Mouse (Mus musculus): ENCODE data around the gene Rbm24. TPM values are rescaled to one million over a fixed set of nuclear protein-coding genes. Genes with fewer than 3 reads are reported as not detected.
A peak's percentile ranks its signal among the peaks of the same experiment; 100 is the strongest.

Rbm24 gene
- total RNA-seq, 2 experiments from 2014 or later, result 225 to 282 TPM

GRCm38 (mm10) chr13:46433880-46434560, 15.8 kb downstream of the Rbm24 start:
- intact Hi-C loops (cut with DNase I), result loop anchor here (5.0 kb wide), 2 partner anchors 68 to 138 kb away; partner anchors contain the start of gene Cap2
- DNase-seq, result no peak

DNA sequence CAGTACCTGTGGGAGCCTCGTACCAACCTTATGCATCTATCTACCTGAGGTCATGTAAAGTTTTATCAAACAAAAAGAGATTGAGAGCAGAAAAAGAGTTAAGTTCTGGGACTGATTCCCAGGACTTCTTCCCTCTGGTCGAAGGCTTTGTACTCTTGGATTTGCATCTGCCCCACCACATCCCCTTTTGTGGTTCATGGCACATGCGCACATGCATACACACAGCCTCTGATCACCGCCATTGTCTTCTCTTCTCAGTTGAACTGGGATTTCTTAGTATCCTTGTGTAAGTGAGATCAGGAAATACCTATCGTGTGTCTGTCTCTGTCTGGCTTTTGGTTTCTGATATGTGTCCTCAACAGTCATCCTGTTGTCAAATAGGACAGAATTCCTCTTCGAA, 20.7 kb downstream of the Rbm24 start:
- no peak for DNase-seq
- intact Hi-C loops (cut with DNase I), result no loop called here

DNA sequence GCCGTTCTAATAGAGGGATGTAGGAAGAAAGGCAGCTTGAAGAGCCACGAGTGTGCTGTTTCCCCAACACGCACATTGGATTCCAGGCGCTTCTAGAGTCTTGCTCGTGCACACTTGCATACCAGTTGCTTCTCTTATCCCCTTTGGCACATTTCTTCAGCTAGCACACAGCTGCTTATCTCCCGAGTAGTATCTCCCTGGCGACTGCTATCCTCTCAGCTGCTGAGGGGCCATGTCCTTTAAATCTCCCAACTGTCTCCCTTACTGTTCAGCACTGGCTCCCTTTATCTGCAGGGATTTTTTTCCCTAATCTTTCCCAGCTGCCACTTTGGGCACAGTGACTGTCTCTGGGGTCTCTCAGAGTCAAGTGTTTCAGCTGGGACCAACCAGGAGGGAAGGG, 25.8 kb downstream of the Rbm24 start:
- intact Hi-C loops (cut with DNase I), result no loop called here
- DNase-seq, result peak in 1 of 2 experiments; percentile 13

- intact Hi-C loops (cut with DNase I), result no loop called here
- no peak for DNase-seq
Observed at GRCm38 (mm10) chr13:46446062-46446461, 27.8 kb downstream of the Rbm24 start.

GRCm38 (mm10) chr13:46448276-46448675, 30.0 kb downstream of the Rbm24 start:
- no peak for DNase-seq

DNA sequence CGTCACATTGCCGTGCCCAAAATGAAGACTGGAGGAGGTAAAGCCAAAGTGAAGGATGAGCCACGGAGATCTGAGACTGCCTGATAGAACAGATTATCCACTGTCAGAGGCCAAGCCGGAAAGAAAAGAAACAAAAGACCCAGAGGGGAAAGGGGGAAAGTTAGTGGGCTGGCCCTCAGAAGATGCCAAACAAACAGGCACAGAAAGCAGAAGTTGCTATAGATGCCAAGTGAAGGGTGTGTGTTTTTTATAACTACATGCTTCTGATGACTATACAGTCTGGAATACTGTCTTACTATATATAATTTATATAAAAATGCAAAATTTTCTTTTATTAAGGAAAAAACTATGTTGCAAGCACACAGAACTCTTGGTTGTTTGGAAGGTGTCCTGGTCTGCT, 31.7 kb downstream of the Rbm24 start:
- intact Hi-C loops (cut with DNase I), result no loop called here
- DNase-seq, result no peak

More at GRCm38 (mm10) chr13:46448276-46448675, 30.0 kb downstream of the Rbm24 start:
- intact Hi-C loops (cut with DNase I), result no loop called here

DNA sequence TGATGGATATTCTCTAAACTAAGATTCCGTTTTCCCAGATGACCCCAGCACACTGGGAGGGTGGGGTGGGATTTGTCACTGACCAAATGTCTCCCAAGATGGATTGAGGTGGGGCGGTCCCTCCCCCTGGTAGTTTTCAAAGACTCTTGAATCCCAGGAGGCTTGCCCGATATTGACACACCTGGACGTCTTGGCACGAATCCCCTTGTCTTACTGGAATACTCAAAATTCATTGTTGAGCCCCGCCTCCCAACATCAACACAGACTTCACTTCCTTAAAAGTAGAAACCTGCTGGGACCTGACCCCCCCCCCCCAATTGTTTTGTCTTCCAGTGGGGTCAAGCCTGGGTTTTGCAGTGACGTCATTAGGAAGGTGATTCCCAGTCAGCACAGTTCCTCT, 32.4 kb downstream of the Rbm24 start:
- no peak for DNase-seq
- intact Hi-C loops (cut with DNase I), result no loop called here

DNA sequence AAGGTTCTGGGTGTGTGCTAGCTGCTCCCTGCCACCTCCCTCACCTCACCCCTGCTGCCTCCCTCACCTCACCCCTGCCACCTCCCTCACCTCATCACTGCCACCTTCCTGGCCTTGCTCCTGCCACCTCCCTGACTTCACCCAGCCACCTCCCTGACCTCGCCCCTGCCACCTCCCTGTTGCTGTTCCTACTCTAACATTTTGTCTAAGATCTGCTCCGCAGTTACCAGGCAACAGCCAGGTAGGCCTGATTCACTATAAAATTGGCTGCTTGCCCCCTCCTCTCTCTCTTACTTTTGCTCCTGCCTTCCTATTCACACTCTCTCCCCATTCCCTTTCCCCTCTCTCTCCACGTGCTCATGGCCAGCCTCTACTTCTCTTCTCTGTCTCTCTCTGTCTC, 33.3 kb downstream of the Rbm24 start:
- intact Hi-C loops (cut with DNase I), result no loop called here
- DNase-seq, result no peak

DNA sequence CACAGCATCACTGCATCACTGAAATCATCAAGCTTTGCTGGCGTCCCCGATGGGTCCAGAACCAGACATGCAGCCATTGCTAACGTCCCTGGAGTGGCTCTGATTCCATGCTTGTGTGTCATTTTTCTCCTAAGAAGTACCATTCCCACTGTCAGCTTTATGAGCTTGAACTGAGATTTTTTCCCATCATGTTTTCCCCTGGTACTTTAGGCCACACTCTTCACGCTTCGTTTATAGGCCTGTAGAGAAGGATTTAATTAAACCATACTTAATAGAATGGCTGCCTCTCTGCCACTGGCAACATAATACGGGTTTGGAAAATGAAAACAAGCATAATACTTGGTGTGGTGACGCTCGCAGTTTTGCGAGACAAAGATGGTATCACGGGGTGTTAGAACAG, 41.3 kb downstream of the Rbm24 start:
- intact Hi-C loops (cut with DNase I), result no loop called here
- DNase-seq, result no peak

DNA sequence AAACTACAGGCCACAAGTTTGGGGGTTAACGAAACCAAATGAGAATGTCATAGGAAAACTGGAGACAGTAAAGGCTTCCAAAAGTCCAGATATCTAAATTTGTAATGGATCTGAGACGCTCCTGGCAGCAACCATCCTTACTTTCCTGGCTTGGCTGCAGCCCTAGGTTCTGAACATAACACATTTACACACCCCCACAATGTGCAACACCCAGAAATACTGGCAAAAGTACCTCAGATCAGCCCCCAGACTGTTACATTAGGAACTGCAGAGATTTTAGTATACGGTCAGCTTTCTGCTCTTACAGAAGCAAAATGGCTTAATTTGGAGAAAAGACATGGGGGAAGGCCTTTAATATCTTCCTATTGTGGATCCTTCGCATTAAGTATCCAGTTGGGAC, 44.0 kb downstream of the Rbm24 start:
- intact Hi-C loops (cut with DNase I), result no loop called here
- no peak for DNase-seq

- no peak for DNase-seq
- intact Hi-C loops (cut with DNase I), result no loop called here
Observed at GRCm38 (mm10) chr13:46463764-46464163, 45.5 kb downstream of the Rbm24 start.

DNA sequence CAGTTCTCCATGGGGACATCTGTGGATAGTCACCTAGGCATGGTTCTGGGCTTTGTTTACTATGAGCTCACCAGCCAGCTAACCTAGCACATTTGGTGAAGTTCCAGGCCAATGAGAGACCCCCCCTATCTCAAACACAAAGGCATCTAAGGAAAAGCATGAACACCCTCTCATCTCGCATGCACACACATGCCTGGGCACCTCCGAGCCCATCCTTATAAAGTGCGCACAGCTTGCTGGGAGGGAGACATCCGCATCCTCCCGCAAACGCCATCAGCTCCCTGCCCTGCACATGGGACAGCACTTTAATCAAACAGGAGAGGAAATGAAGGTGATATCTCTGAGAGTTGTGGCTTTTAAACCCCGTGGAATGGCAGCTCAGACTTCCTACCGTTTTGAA, 50.0 kb downstream of the Rbm24 start:
- intact Hi-C loops (cut with DNase I), result no loop called here
- no peak for DNase-seq

- intact Hi-C loops (cut with DNase I), result no loop called here
- DNase-seq, result no peak
Observed at GRCm38 (mm10) chr13:46469536-46469935, 51.3 kb downstream of the Rbm24 start.

Other genes starting within 250 kb of the Rbm24 start
- under 1 TPM; 0.50 TPM for gene Stmnd1, start 144.7 kb upstream of the Rbm24 start, total RNA-seq (2021)
- gene Cap2, start 83.4 kb downstream of the Rbm24 start, total RNA-seq (2021), result 100 to 1,000 TPM; 127 to 146 TPM

Measured in heart, postnatal 10 days (tissue).